ENCODE assay signal across 8 mouse cellular contexts in the genomic region with DNA sequence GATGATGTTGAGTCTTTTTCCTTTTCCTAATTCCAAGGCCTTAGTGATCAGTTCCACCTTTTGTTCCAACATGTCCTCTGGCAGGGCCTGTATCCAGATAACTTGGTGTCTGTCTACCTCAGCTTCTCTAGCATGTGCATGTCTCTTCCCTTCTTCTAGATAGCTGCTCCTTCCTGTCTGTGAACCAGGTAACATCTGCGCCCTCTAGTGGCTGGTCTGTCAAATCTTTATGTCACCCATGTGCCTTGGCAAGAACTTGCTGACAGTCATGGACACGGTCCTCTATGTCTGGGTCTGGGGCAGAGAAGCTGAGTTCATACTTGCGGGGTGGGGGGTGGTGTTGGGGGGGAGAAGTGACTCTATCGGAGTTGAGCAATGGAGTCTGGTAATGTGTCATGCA. TPM values are rescaled to one million over a fixed set of nuclear protein-coding genes. Genes with fewer than 3 reads are reported as not detected.
DNase-seq lines count a peak whose midpoint lies in the region; ATAC-seq and TF ChIP-seq lines count a peak whose summit lies in the region.

No protein-coding gene starts in this region.

- no peak overlapping the region for H3K4me3 ChIP-seq in G1E (ENCODE audit: low read depth, low read length)

- H3K9me3 ChIP-seq in G1E (replicated peaks): peaks cover 6% of the 10 kb centered on the region

- DNase-seq in frontal cortex, postnatal 10 days (ENCODE audit: low spot score in 2 of 2): no peak
- peak; percentile 8 for DNase-seq in G1E (ENCODE audit: low spot score)
- peak; percentile 35 for DNase-seq in cerebellum, adult 11 months
- peak; percentile 46 to 47 for DNase-seq in frontal cortex, postnatal 36 days (ENCODE audit: low spot score in 2 of 2)
- DNase-seq in layer of hippocampus, adult 8-10 months (ENCODE audit: low spot score in 2 of 2): peak; percentile 13 to 50
- peak; percentile 27 to 75 for DNase-seq in spleen, postnatal 10 days (ENCODE audit: low spot score in 2 of 2)

- peak; percentile 51 for TF ChIP-seq CTCF in G1E (IDR thresholded peaks at IDR 0.05; ENCODE audit: low read depth, low read length)

- 0 out of 2 replicates have a peak, but pooled peaks cover 5% of the 10 kb centered on the region for H3K4me1 ChIP-seq in G1E (ENCODE audit: insufficient read depth, low read depth, low read length)

- no peaks in the 10 kb centered on the region for H3K27me3 ChIP-seq in G1E (ENCODE audit: insufficient read depth, low read length)

- H3K36me3 ChIP-seq in G1E (replicated peaks): no peaks in the 10 kb centered on the region

- peak; percentile 86 for ATAC-seq in frontal cortex, adult (ENCODE audit: low TSS enrichment)
- 0 out of 2 replicates have a peak, but pooled peaks have one; percentile 4 for ATAC-seq in G1E (ENCODE audit: extremely low read depth, insufficient number of reproducible peaks, low FRiP score, poor library complexity, severe bottlenecking)
- ATAC-seq in megakaryocyte progenitor cell, adult 5-6 weeks (replicated peaks; ENCODE audit: poor library complexity): peak; percentile 54

RNA-seq across cellular contexts. Expression of a gene that starts 52.2 kb away (rescaled TPM):
- total RNA-seq in G1E (2014; fragmentation: Nextera tagmentation) (33.9 and 40.0 TPM in 2 replicates), G1E (2017) (15.2 and 21.0 TPM in 2 replicates)
- 1.0 and 1.9 TPM in 2 replicates for polyA plus RNA-seq in G1E (2012)
- 10 to 100 TPM; 15.1 to 23.1 (median 17.6) TPM for total RNA-seq in layer of hippocampus, adult 8-10 months (2022)
- 13.1 and 14.2 TPM in 2 replicates for total RNA-seq in megakaryocyte progenitor cell, adult 5-6 weeks (2015)
- 13.4 and 16.0 TPM in 2 replicates for total RNA-seq in megakaryocyte progenitor cell, adult 5-6 weeks (2017)

Comparison
In these comparisons a context has a peak if more than half of its experiments do, and no peak if none do; other contexts are left out.
1. DNase-seq: peak in G1E (single experiment), cerebellum, adult 11 months (single experiment), frontal cortex, postnatal 36 days (2 of 2), layer of hippocampus, adult 8-10 months (2 of 2) and spleen, postnatal 10 days (2 of 2); none in frontal cortex, postnatal 10 days (0 of 2).
2. ATAC-seq: peak in every context shown above with its lines; median percentile 86 in frontal cortex, adult; 54 in megakaryocyte progenitor cell, adult 5-6 weeks; 4 in G1E.